Mouse (Mus musculus) forebrain, embryonic 13.5 days (tissue): ENCODE measurements at regions not wholly inside any gene's neighbourhood (a gene's known extent, or its start where the extent isn't known, plus 50 kb on each side); places are given as distances from the start of the nearest gene placed in this dataset.

Experiments used
- ATAC-seq: fragments of 200-750 bp; cut with Nextera tagmentation; 2 replicates; pipeline ENCODE4 v1.8.0; 2017
- H3K27ac ChIP-seq: fragments of 300-500 bp; sonication (generic); 2 replicates; pipeline ENCODE4 v1.5.1; 2015; ENCODE audit warnings: inconsistent platforms, mild to moderate bottlenecking, moderate library complexity
- H3K27me3 ChIP-seq: fragments of 300-500 bp; sonication (generic); 2 replicates; pipeline ENCODE4 v1.6.1; 2015; ENCODE audit warnings: mild to moderate bottlenecking, inconsistent platforms
- H3K36me3 ChIP-seq: fragments of 300-500 bp; sonication (generic); 2 replicates; pipeline ENCODE4 v1.6.1; 2015; ENCODE audit warnings: mild to moderate bottlenecking, inconsistent platforms; ENCODE audit not compliant: poor library complexity, severe bottlenecking
- H3K4me1 ChIP-seq: fragments of 300-500 bp; sonication (generic); 2 replicates; pipeline ENCODE4 v1.6.1; 2015; ENCODE audit warnings: inconsistent platforms
- H3K4me2 ChIP-seq: fragments of 300-500 bp; sonication (generic); 2 replicates; pipeline ENCODE4 v1.6.1; 2015; ENCODE audit warnings: inconsistent platforms, mild to moderate bottlenecking, moderate library complexity
- H3K4me3 ChIP-seq: fragments of 300-500 bp; sonication (generic); 2 replicates; pipeline ENCODE4 v1.5.1; 2015; ENCODE audit warnings: mild to moderate bottlenecking, inconsistent platforms
- H3K9ac ChIP-seq: fragments of 300-500 bp; sonication (generic); 2 replicates; pipeline ENCODE4 v1.6.1; 2015; ENCODE audit warnings: mild to moderate bottlenecking, inconsistent platforms
- H3K9me3 ChIP-seq: fragments of 300-500 bp; sonication (generic); replicated peaks from 2 replicates; pipeline ENCODE4 v1.6.1; 2016; ENCODE audit warnings: inconsistent platforms
- WGBS: fragments of 180-500 bp; shearing (Covaris S2); methylation state at CpG from one replicate; pipeline ENCODE4 v1.1.7; 2015; 5-methylcytosine and 5-hydroxymethylcytosine counted together

GRCm38 (mm10) chr13:45300610-45301009 is 88.9 kb upstream of the Mylip start:
- ATAC-seq = no peak
- WGBS = 95% methylated on average over 8 of the region's 8 CpGs

GRCm38 (mm10) chr13:45301191-45301905 is 88.2 kb upstream of the Mylip start:
- ATAC-seq = no peak
- WGBS = 80% methylated on average over 10 of the region's 10 CpGs
- H3K9ac ChIP-seq = no peak overlapping the region
- H3K36me3 ChIP-seq = no peaks in the 10 kb centered on the region
- H3K27ac ChIP-seq = no peak overlapping the region
- H3K4me1 ChIP-seq = 0 out of 2 replicates have a peak, but pooled peaks cover 4% of the 10 kb centered on the region
- H3K4me3 ChIP-seq = no peak overlapping the region
- no peaks in the 10 kb centered on the region for H3K27me3 ChIP-seq
- H3K9me3 ChIP-seq = no peaks in the 10 kb centered on the region
- no peak overlapping the region for H3K4me2 ChIP-seq

More at GRCm38 (mm10) chr13:45300610-45301009, 88.9 kb upstream of the Mylip start:
- no peaks in the 10 kb centered on the region for H3K36me3 ChIP-seq
- H3K9ac ChIP-seq = no peak overlapping the region
- H3K27ac ChIP-seq = no peak overlapping the region
- no peak overlapping the region for H3K4me2 ChIP-seq
- H3K27me3 ChIP-seq = no peaks in the 10 kb centered on the region
- H3K9me3 ChIP-seq = no peaks in the 10 kb centered on the region
- no peak overlapping the region for H3K4me3 ChIP-seq
- 0 out of 2 replicates have a peak, but pooled peaks cover 4% of the 10 kb centered on the region for H3K4me1 ChIP-seq

GRCm38 (mm10) chr13:45302796-45303195 is 86.7 kb upstream of the Mylip start:
- 42% methylated on average over 6 of the region's 6 CpGs for WGBS
- 0 out of 2 replicates have a peak, but pooled peaks cover 4% of the 10 kb centered on the region for H3K4me1 ChIP-seq

GRCm38 (mm10) chr13:45306177-45306576 is 83.4 kb upstream of the Mylip start:
- Histone ChIP-seq H3K4me1 (0 out of 2 replicates have a peak, but pooled peaks cover 4% of the 10 kb centered on the region), H3K9ac (no peak overlapping the region), H3K9me3 (no peaks in the 10 kb centered on the region), H3K4me3 (no peak overlapping the region), H3K4me2 (no peak overlapping the region), H3K36me3 (no peaks in the 10 kb centered on the region), H3K27ac (no peak overlapping the region), H3K27me3 (no peaks in the 10 kb centered on the region)
- 68% methylated on average over 5 of the region's 5 CpGs for WGBS
- ATAC-seq = no peak

More at GRCm38 (mm10) chr13:45302796-45303195, 86.7 kb upstream of the Mylip start:
- no peak for ATAC-seq
- H3K36me3 ChIP-seq = no peaks in the 10 kb centered on the region
- no peaks in the 10 kb centered on the region for H3K9me3 ChIP-seq
- no peak overlapping the region for H3K9ac ChIP-seq
- no peak overlapping the region for H3K4me3 ChIP-seq
- no peaks in the 10 kb centered on the region for H3K27me3 ChIP-seq
- H3K27ac ChIP-seq = no peak overlapping the region
- no peak overlapping the region for H3K4me2 ChIP-seq

- H3K4me2 ChIP-seq = no peak overlapping the region
- H3K4me3 ChIP-seq = no peak overlapping the region
- H3K27me3 ChIP-seq = no peaks in the 10 kb centered on the region
- H3K27ac ChIP-seq = no peak overlapping the region
- 91% methylated on average over 3 of the region's 3 CpGs for WGBS
- H3K9me3 ChIP-seq = no peaks in the 10 kb centered on the region
- no peak for ATAC-seq
- H3K4me1 ChIP-seq = 0 out of 2 replicates have a peak, but pooled peaks cover 4% of the 10 kb centered on the region
- no peaks in the 10 kb centered on the region for H3K36me3 ChIP-seq
- no peak overlapping the region for H3K9ac ChIP-seq
These were observed 82.3 kb upstream of the Mylip start for GRCm38 (mm10) chr13:45307226-45307625.

- H3K4me3 ChIP-seq = no peak overlapping the region
- no peaks in the 10 kb centered on the region for H3K9me3 ChIP-seq
- no peak overlapping the region for H3K27ac ChIP-seq
- H3K4me1 ChIP-seq = no peaks in the 10 kb centered on the region
- whole genome bisulfite sequencing = 74% methylated on average over 6 of the region's 6 CpGs
- no peaks in the 10 kb centered on the region for H3K27me3 ChIP-seq
- no peak for ATAC-seq
- H3K4me2 ChIP-seq = no peak overlapping the region
- H3K36me3 ChIP-seq = no peaks in the 10 kb centered on the region
- H3K9ac ChIP-seq = no peak overlapping the region
These were observed 69.9 kb upstream of the Mylip start for GRCm38 (mm10) chr13:45319646-45320045.

- Histone ChIP-seq H3K36me3 (no peaks in the 10 kb centered on the region), H3K4me2 (no peak overlapping the region), H3K27me3 (no peaks in the 10 kb centered on the region), H3K9me3 (no peaks in the 10 kb centered on the region), H3K4me1 (no peaks in the 10 kb centered on the region), H3K9ac (no peak overlapping the region), H3K4me3 (no peak overlapping the region), H3K27ac (no peak overlapping the region)
- WGBS = 68% methylated on average over 7 of the region's 7 CpGs
- ATAC-seq = no peak
These were observed 63.7 kb upstream of the Mylip start for GRCm38 (mm10) chr13:45325736-45326293.

- Histone ChIP-seq H3K27me3 (no peaks in the 10 kb centered on the region), H3K4me2 (no peak overlapping the region), H3K4me1 (no peaks in the 10 kb centered on the region), H3K9me3 (no peaks in the 10 kb centered on the region), H3K9ac (no peak overlapping the region), H3K36me3 (no peaks in the 10 kb centered on the region), H3K27ac (no peak overlapping the region), H3K4me3 (no peak overlapping the region)
- ATAC-seq = no peak
- WGBS = 95% methylated on average over 6 of the region's 6 CpGs
These were observed 62.8 kb upstream of the Mylip start for GRCm38 (mm10) chr13:45326751-45327150.

GRCm38 (mm10) chr13:45330561-45330960 is 59.0 kb upstream of the Mylip start:
- no peaks in the 10 kb centered on the region for H3K27me3 ChIP-seq
- ATAC-seq = no peak
- 80% methylated on average over 8 of the region's 8 CpGs for WGBS
- H3K4me1 ChIP-seq = no peaks in the 10 kb centered on the region
- no peaks in the 10 kb centered on the region for H3K9me3 ChIP-seq
- H3K9ac ChIP-seq = no peak overlapping the region
- H3K4me3 ChIP-seq = no peak overlapping the region
- no peak overlapping the region for H3K27ac ChIP-seq
- no peaks in the 10 kb centered on the region for H3K36me3 ChIP-seq
- no peak overlapping the region for H3K4me2 ChIP-seq

GRCm38 (mm10) chr13:45332031-45332430 is 57.5 kb upstream of the Mylip start:
- H3K27me3 ChIP-seq = no peaks in the 10 kb centered on the region
- no peak overlapping the region for H3K4me2 ChIP-seq
- H3K9me3 ChIP-seq = no peaks in the 10 kb centered on the region
- no peaks in the 10 kb centered on the region for H3K4me1 ChIP-seq
- H3K27ac ChIP-seq = no peak overlapping the region
- no peak for ATAC-seq
- WGBS = 88% methylated on average over 3 of the region's 3 CpGs
- H3K36me3 ChIP-seq = no peaks in the 10 kb centered on the region
- H3K4me3 ChIP-seq = no peak overlapping the region
- no peak overlapping the region for H3K9ac ChIP-seq

GRCm38 (mm10) chr13:45333634-45334033 is 55.9 kb upstream of the Mylip start:
- no peak overlapping the region for H3K4me3 ChIP-seq
- no peaks in the 10 kb centered on the region for H3K9me3 ChIP-seq
- no peaks in the 10 kb centered on the region for H3K4me1 ChIP-seq
- no peak overlapping the region for H3K4me2 ChIP-seq
- no peaks in the 10 kb centered on the region for H3K36me3 ChIP-seq
- WGBS = 85% methylated on average over 5 of the region's 5 CpGs
- ATAC-seq = no peak
- no peaks in the 10 kb centered on the region for H3K27me3 ChIP-seq
- no peak overlapping the region for H3K27ac ChIP-seq
- H3K9ac ChIP-seq = no peak overlapping the region
